Mouse (Mus musculus) adrenal gland, adult 2 months (tissue): ENCODE measurements at regions not wholly inside any gene's neighbourhood (a gene's known extent, or its start where the extent isn't known, plus 50 kb on each side); places are given as distances from the start of the nearest gene placed in this dataset.
A peak's percentile ranks its signal among the peaks of the same experiment; 100 is the strongest.

ENCODE experiments used
- DNase-seq: peaks from one replicate; pipeline ENCODE4 v3.0.0; 2021

- no peak for DNase-seq
Measured at GRCm38 (mm10) chr9:59153126-59153525, 116.9 kb upstream of the Neo1 start.

- no peak for DNase-seq
Measured at GRCm38 (mm10) chr9:59144256-59144800, 108.1 kb upstream of the Neo1 start.

- DNase-seq, result no peak
Measured at GRCm38 (mm10) chr9:59143610-59144009, 107.4 kb upstream of the Neo1 start.

- DNase-seq, result peak; percentile 29
Measured at GRCm38 (mm10) chr9:59134171-59135041, 98.2 kb upstream of the Neo1 start.

- DNase-seq, result no peak
Measured at GRCm38 (mm10) chr9:59129699-59130340, 93.6 kb upstream of the Neo1 start.

- peak; percentile 17 for DNase-seq
Measured at GRCm38 (mm10) chr9:59129252-59129651, 93.0 kb upstream of the Neo1 start.

- no peak for DNase-seq
Measured at GRCm38 (mm10) chr9:59128023-59128422, 91.8 kb upstream of the Neo1 start.

GRCm38 (mm10) chr9:59125886-59126285, 89.6 kb upstream of the Neo1 start:
- no peak for DNase-seq

GRCm38 (mm10) chr9:59116561-59116960, 80.3 kb upstream of the Neo1 start:
- no peak for DNase-seq

- no peak for DNase-seq
Measured at GRCm38 (mm10) chr9:59113859-59114258, 77.6 kb upstream of the Neo1 start.

- DNase-seq, result no peak
Measured at GRCm38 (mm10) chr9:59099738-59100137, 63.5 kb upstream of the Neo1 start.

GRCm38 (mm10) chr9:59097564-59097963, 61.3 kb upstream of the Neo1 start:
- no peak for DNase-seq

GRCm38 (mm10) chr9:59096551-59097268, 60.5 kb upstream of the Neo1 start:
- no peak for DNase-seq

- DNase-seq, result no peak
Measured at GRCm38 (mm10) chr9:59095626-59096025, 59.4 kb upstream of the Neo1 start.

- DNase-seq, result no peak
Measured at GRCm38 (mm10) chr9:59094106-59094505, 57.9 kb upstream of the Neo1 start.

GRCm38 (mm10) chr9:59091179-59091578, 54.9 kb upstream of the Neo1 start:
- peak; percentile 18 for DNase-seq

GRCm38 (mm10) chr9:59087704-59088103, 51.5 kb upstream of the Neo1 start:
- DNase-seq, result no peak

- DNase-seq, result peak; percentile 25
Measured at GRCm38 (mm10) chr9:59087112-59087511, 50.9 kb upstream of the Neo1 start.

- DNase-seq, result no peak
Measured at GRCm38 (mm10) chr9:59086556-59087102, 50.4 kb upstream of the Neo1 start.
